Mouse (Mus musculus): Measurements from ENCODE around the gene Ndufa8. TPM values are rescaled to one million over a fixed set of nuclear protein-coding genes. Genes with fewer than 3 reads are reported as not detected.

The Ndufa8 gene
- total RNA-seq, 2 experiments from 2014 or later: 6.5 to 16.9 TPM

DNA sequence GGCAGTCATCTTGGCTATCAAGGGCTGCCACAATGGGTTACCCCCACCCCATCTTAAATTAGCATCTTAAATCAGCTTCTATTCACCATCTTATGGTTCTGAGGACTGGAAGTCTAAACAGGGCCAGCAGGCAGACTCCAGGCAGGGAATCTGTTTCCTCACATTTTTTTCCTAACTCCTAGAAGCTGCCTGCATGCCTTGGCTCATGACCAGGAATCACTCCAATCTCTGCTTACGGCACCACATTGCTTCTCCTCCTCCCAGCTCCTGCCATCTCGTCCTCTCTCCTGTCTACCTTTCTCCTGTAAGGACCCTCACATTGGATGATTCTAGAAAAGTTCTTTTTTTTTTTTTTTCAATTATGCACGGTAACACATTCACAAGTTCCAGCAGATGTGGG lies 4.0 kb upstream of the Ndufa8 start:
- no peak for ATAC-seq (replicated peaks; ENCODE audit: low FRiP score, poor library complexity, severe bottlenecking)

DNA sequence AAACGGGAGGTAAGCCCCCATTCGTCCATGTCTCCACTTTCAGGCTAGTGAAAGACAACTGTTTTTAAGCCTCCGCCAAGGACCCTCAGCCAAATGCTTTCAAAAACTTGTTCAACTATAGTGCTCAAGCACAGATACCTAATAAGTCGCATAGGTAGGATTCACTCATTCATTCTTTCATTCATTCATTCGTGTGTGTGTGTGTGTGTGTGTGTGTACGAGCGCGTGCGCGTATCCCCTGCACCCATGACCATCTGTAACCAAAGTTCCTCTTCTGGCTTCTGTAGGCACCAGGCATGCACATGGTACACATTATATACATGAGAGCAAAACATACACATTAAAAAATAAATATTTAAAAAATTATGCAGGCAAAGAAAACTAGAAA lies 355 bp upstream of the Ndufa8 start:
- no peak for ATAC-seq (replicated peaks; ENCODE audit: low FRiP score, poor library complexity, severe bottlenecking)

DNA sequence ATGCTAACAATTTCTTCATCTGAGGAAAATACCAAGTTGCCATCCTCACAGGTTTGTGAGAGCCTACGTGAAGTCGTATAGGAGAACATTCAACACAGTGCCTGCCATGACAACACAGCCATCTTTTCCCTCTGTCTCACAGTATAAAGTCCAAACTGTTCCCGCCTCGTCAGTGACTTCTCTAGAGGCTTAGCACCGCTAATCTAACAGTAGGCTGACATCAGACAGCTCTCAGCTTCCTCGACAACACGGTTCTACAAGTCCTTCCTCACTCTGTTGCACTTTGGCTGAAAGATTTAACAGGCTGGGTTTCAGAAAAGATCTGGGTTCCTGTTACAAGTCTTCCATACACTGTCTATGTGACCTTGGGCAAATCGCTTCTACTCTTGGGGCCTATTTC lies 1.0 kb downstream of the Ndufa8 start:
- no peak for ATAC-seq (replicated peaks; ENCODE audit: low FRiP score, poor library complexity, severe bottlenecking)

DNA sequence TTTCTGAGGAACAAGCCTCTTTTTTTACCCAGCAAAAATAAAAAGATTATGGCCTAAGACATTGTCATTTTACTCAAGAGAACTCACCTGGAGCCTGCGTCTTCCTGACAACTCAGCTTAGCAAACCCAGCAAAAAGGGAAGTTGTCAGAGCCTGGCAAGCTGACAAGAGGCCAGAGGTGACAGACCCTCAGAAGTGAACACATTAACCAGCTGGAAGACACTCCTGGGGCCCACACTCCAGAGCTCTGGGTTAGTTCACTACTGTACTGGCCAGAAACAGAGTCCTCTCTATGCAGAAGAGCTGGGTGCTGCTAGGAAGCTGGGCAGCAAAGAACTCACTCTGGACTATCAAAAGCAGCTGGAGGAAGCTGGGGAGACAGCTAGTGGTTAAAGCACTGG lies 8.3 kb downstream of the Ndufa8 start:
- no peak for ATAC-seq (replicated peaks; ENCODE audit: low FRiP score, poor library complexity, severe bottlenecking)

DNA sequence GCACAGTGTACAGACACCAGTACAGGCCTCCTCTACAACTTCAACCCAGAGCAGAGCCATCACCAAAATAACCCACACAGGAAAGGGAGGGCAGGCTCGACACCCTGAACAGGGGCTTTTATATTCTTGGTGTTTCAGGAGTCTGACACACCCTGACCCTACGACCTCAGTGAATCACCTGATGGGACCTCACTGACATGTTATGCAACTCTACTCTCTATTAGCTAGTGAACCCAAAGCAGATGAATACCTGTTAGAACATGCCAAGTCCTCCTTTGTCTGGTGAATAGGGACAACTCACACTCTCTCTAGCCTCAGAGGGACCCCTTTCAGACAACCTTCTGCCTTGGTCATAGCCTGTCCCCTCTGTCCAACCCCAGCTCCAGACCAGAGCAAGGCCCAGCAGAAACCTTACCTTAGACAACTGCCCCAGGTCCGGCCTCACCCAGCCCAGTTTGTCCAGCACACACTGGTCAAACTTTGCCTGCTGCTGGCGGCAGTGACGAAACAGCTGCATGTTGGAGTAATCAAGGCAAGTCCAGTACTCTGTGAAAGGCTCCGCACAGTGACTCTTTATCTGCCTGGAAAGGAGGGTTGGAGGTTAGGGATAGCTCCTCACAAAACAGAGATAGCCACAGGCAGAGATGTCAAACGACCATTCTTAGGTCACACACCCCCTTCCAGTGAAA lies 9.8 kb downstream of the Ndufa8 start:
- ATAC-seq (replicated peaks; ENCODE audit: low FRiP score, poor library complexity, severe bottlenecking): no peak

DNA sequence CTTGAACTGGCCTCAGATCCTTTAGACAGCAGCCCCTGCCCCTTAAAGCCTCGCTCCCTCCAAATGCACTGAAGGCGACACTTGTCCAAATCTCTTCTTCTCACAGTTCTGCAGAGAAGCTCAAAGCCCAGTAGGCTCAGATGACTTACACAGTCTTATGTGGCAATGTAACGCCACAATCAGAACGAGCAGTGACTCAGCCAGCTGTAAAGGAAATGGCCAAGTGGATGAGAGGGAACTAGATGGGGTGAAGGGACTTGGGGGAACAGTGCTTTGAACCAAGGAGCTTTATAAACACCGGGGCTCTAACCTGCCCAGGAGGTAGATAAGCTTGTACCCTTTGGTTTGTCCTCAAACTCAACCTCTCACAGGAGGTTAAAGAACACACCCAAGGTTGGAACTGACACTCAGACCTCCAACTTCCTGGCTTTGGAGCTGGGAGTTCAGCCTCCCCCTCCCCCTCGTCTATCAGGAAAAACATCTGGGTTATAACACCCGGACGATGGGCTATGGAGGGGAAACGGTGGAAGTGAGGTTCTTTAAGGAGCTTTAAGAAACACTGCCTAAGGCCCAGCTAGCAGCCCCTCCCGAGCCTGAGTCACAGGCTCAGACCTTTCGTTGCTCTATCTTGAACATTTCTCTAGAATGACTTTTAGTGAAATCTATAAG lies 13.7 kb downstream of the Ndufa8 start:
- ATAC-seq (replicated peaks; ENCODE audit: low FRiP score, poor library complexity, severe bottlenecking): no peak

DNA sequence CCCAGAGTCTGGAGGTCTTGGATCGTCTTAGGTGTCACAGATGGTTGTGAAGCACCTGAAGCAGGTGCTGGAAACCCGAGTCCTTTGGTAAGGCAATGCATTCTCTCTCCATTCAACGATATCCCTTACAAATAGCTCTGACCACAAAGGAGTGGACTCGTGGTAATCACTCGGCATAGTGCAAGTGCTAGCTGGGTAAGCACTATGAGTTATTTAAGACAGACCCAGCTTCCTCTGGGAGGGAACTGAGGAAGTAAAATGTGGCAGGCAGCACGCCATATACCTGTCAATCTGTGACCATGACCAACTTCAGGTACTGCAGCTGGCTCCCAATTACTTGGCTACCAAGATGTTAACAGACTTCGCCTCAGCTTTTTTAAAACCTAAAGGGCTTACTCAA lies 14.3 kb downstream of the Ndufa8 start:
- ATAC-seq (replicated peaks; ENCODE audit: low FRiP score, poor library complexity, severe bottlenecking): no peak

DNA sequence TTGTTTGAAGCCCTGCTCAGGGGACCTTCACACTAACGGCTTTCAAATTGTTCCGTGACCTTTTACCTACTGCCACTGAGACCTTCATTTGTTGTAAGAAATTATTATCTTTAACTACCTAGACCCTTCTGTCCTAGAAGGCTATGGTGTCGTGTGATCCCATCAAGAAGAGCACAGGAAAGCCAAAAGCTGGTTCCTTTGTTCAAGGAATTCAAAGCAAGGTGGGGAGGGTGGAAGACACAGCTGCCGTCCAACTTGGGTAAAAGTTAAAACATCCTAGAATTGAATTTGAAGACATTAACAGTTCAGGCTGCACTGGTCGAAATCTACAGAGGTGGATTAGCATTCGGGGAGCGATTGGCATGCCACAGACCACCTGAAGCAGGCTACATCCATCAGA lies 15.2 kb downstream of the Ndufa8 start:
- ATAC-seq (replicated peaks; ENCODE audit: low FRiP score, poor library complexity, severe bottlenecking): no peak

DNA sequence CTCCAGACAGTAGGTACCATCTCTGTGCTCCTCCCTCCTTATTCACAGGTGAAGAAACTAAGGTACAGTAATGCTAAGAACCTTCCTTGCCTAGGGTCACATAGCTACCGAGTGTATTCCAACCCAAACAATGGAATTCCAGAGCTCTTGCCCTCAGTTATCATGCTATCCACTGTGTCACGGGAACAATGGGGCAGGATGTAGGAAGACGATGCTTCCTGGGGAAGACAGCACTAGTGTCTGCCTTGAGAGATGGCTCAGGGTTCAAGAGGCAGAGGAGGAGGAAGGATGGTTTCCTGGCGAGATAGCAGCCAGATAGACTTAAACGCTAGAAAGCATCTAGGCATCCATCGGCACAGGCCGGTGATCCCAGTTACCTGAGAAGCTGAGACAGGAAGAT lies 16.3 kb downstream of the Ndufa8 start:
- ATAC-seq (replicated peaks; ENCODE audit: low FRiP score, poor library complexity, severe bottlenecking): no peak

DNA sequence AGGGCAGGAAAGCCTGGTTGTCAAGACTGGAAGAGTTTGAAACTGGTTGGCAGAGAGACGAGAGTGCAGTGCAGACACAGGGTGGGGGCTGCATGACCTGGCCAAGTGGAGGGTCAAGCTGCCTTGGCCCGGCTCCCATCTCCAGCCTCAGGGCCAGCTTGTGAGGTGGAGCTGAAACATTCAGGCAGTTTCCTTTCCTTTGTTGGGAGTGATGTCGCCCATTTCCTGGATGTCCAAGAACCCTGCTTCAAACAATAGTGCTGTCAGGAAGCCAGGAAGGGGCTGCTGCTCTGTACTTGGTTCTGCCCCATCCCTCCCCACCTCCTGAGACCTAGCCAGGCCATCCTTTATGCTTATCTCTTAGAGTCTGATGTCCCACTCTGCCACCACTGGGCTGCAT lies 25.9 kb downstream of the Ndufa8 start:
- no peak for ATAC-seq (replicated peaks; ENCODE audit: low FRiP score, poor library complexity, severe bottlenecking)

DNA sequence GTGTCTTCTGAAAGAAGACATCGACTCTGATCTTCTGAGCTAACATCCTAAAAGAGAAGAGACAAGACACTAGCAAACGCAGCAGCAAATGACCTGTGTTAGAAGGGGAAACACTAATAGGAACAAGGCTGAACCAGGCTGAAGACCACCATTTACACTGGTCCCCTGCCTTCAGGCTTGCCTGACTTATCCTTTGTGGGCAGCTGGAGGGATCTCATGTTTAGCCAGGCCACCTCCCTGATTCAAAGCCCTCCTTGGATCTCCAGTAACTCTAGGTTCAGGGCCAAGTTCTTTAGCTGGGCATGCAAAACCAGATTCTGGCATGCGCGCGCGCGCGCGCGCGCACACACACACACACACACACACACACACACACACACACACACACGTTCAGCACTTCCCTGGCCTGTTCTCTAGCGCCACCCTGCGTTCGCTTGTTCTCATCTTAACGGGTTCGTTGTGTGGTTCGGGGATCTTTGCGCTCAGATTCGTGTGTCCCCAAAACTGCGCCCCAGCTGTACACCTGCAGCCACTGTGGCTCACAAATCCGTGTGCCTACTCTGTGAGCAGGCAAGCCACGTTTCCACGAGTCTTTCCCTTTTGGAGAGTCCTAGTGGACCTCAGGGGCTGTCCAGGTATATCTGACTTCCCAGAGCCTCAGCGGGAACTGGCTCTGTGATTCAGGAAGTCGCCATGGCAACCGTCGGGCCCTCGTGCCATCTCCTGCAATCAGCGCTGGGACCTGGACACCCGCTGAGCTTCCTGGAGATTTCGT lies 27.6 kb downstream of the Ndufa8 start:
- no peak for ATAC-seq (replicated peaks; ENCODE audit: low FRiP score, poor library complexity, severe bottlenecking)

DNA sequence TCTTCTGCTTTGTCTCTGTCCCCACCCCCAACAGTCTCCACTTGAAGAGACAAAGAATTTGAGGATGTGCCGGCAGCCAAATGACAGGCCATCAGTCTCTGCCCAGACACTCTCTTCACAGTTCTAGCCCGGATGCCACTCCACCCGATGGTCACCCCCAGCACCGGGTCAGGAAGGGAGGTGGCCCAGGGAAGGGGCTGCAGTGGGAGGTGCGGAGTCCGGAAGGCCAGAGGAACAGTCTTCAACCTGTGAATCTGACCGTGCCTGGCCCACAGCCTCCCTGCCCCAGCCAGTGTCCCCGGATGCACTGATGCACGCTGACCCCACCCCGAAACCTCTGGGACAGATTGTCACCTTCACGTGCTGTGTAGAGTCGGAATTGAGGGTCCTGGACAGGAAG lies 36.2 kb downstream of the Ndufa8 start:
- ATAC-seq (replicated peaks; ENCODE audit: low FRiP score, poor library complexity, severe bottlenecking): no peak

DNA sequence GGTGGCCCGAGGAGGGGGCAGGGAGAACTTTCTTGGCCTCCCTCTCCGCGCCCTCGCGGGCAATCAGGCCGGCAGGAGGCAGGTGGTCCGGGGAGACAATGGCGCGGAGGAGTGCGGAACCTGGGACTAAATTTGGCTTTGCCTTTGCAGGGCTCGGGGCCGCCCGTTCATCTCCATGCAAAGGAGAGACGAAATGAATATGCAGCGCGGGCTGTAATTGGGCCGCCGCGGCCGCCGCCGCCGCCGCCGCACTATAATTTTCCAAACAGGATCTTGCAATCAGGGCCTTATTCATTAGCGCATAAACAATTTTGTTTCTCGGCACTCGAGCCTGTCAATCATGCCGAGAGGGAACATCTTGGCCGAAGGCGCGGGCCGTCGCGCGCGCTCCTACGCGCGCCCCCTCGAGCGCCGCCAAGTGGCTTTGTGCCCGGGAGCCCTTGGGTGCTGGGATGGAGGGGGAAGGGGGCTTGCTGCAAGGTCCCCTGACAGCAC lies 37.8 kb downstream of the Ndufa8 start:
- ATAC-seq (replicated peaks; ENCODE audit: low FRiP score, poor library complexity, severe bottlenecking): no peak

DNA sequence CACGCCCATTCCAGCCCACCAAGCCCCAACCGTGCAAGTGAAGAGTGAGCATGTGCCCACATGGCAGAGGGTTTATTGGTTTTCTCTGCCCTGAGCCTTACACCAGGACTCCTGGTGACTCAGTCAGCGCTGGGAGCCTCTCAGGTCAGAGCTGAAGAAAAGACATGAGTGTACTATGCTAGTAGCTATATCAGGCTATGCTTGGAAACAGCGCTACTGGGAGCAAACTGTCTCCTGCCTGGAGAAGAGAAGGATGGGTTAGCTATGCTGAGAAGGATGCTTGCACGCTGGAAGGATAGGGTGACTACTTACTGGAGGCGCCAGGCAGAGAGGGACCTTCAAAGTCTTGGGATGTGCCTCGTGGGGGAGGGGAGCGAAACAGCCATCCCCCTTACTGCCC lies 38.6 kb downstream of the Ndufa8 start:
- no peak for ATAC-seq (replicated peaks; ENCODE audit: low FRiP score, poor library complexity, severe bottlenecking)

DNA sequence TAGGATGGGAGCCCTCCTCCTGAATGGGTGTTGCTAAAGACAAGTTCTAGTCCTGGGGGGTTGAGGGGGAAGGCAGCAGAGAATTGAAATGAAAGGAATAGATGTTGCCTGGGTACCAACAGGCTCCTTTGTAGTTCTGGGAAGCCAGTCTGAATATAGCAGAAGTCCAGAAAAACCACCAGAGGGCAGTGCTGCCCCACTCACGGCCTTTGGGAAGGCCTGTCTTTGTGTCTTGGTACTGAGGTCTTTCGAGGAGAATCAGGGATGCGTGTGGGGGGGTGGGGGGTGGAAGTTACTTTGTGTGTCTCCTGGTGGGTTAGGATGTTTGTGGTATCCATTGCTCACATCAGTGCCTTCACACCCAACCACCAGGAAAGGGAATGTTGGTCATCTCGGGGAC lies 39.8 kb downstream of the Ndufa8 start:
- ATAC-seq (replicated peaks; ENCODE audit: low FRiP score, poor library complexity, severe bottlenecking): no peak

DNA sequence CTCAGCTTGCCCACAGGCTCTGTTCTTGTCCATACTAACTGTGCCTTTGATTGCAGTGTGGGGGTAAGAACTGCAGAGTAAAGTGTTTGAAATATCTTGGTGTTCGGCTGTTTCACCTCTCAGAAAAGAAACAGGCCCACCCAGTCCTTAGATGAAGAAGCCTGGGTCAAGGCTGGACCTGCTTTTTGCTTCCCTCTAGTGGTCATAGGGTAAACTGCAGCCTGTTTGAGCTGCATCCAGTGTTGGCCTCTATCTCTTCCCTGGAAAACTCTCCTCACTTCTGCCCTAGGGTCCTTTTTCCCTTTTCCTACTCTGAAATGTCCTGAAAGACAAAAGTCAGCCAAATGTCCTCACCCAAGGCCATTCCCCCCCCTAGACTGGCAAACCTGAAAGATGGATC lies 41.1 kb downstream of the Ndufa8 start:
- ATAC-seq (replicated peaks; ENCODE audit: low FRiP score, poor library complexity, severe bottlenecking): peak; percentile 72

DNA sequence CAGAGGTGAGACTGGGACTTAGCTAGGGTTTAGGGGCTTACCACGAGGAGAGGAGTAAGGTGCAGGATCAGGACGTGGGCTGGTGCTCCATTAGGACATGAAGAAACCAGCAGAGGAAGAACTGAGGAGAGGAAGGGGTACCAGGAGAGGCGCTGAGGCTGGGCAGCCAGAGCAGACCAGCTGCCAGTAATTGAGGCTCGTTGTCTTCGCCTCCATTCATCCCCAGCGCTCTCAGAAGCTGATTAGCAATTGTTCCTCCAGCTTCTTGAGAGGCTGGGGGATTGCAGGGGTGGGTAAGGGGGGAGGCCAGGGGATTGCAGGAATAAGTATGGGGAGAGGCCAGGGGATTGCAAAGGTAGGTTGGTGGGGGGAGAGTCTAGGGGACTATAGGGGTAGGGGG lies 47.0 kb downstream of the Ndufa8 start:
- ATAC-seq (replicated peaks; ENCODE audit: low FRiP score, poor library complexity, severe bottlenecking): no peak

DNA sequence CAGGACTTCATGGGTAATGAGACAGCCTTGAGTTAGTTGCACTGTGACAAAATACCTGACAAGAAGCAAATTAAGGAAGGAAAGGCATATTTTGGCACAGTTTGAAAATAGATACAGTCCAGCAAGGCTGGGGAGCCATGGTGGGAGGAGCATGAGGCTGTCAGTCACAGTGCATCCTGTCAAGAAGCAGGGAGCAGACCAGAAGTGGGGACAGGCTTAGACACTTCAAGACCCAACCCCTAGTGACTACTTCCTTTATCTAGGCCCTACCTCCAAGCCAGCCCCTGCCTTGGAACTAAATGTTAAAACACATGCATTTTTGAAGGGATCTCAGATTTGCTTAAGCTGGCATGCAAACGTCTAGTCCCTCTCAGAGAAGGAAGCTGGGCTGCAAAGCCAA lies 48.8 kb downstream of the Ndufa8 start:
- no peak for ATAC-seq (replicated peaks; ENCODE audit: low FRiP score, poor library complexity, severe bottlenecking)

DNA sequence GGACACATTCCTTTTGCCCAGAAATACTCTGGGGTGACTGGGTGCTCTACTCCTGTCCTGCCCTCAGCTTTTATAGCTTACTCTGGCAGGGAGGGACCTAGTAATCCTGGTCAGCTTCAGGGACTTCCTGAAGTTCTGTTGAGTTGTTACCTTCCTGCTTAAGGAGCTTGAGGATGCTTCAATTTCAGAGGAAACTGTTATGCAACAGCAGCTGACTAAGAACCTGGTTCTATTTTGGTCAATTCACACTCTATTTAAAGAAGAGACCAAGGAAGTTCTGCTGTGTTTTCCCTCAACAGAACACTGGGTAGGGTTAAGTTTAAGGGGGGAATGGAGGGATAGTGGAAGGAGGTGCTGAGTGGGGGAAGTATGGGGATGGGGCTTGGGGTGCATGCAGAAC lies 50.0 kb downstream of the Ndufa8 start:
- no peak for ATAC-seq (replicated peaks; ENCODE audit: low FRiP score, poor library complexity, severe bottlenecking)

DNA sequence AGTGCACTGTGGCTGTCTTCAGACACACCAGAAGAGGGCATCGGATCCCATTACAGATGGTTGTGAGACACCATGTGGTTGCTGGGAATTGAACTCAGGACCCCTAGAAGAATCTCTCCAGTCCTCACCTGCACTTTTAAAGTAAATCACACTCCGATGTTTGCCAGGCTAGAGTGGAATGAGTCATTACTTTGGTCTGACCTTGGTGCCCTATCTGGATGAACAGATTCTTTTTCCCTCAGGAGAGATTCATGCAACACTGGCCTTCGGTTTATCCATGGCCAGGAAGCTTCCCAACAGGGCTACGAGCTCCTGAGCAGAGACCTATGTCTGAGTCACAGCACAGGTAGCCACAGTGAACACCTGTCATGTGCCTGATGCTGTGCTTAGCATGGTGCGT lies 50.8 kb downstream of the Ndufa8 start:
- no peak for ATAC-seq (replicated peaks; ENCODE audit: low FRiP score, poor library complexity, severe bottlenecking)

DNA sequence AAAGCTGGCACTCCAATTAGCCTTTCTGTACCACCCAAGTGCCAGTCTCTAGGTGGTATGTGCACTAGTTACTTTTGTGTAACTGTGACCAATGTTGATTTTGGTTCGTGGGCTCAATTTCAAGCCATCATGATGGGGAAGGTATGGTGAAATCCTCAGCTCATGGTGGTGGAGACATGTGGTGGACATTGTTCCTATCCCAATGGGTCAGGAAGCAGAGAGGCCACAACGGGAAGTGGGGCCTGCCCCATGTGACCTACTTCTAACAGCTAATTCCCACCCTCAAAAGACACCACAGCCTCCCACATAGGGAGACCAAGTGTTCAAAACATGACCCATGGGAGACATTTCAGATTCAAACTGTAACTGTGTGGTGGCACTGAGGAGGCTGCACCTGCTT lies 52.5 kb downstream of the Ndufa8 start:
- ATAC-seq (replicated peaks; ENCODE audit: low FRiP score, poor library complexity, severe bottlenecking): no peak
